Mouse (Mus musculus) heart, embryonic 10.5 days (tissue): Measurements from ENCODE around the gene Timm44. TPM values are rescaled to one million over a fixed set of nuclear protein-coding genes. Genes with fewer than 3 reads are reported as not detected.

Experiments
- DNase-seq: peaks from one replicate; pipeline ENCODE4 v3.0.0-alpha.2; 2017; ENCODE audit warnings: low spot score
- H3K27ac ChIP-seq: fragments of 300-500 bp; sonication (generic); 2 replicates; pipeline ENCODE4 v1.5.1; 2016; ENCODE audit warnings: mild to moderate bottlenecking
- H3K27me3 ChIP-seq: fragments of 300-500 bp; sonication (generic); 2 replicates; pipeline ENCODE4 v1.6.1; 2016; ENCODE audit warnings: mild to moderate bottlenecking; ENCODE audit not compliant: poor library complexity, insufficient read depth, severe bottlenecking
- H3K36me3 ChIP-seq: fragments of 300-500 bp; sonication (generic); 2 replicates; pipeline ENCODE4 v1.6.1; 2016; ENCODE audit warnings: mild to moderate bottlenecking, moderate library complexity
- H3K4me1 ChIP-seq: fragments of 300-500 bp; sonication (generic); 2 replicates; pipeline ENCODE4 v1.6.1; 2016; ENCODE audit warnings: mild to moderate bottlenecking
- H3K4me3 ChIP-seq: fragments of 300-500 bp; sonication (generic); 2 replicates; pipeline ENCODE4 v1.5.1; 2016; ENCODE audit warnings: mild to moderate bottlenecking, moderate library complexity
- H3K9me3 ChIP-seq: fragments of 300-500 bp; sonication (generic); 2 replicates; pipeline ENCODE4 v1.6.1; 2016; ENCODE audit warnings: mild to moderate bottlenecking, moderate library complexity
- WGBS: fragments of 180-500 bp; shearing (Covaris S2); methylation state at CpG from one replicate; pipeline ENCODE4 v1.1.7; 2016; 5-methylcytosine and 5-hydroxymethylcytosine counted together
- polyA plus RNA-seq: library from polyadenylated mRNA; unstranded; fragments of >200 nt; fragmentation: Nextera tagmentation; extraction: Ambion mirVana; gene quantifications from 2 replicates; pipeline ENCODE4 v1.2.1, GENCODE M21; 2016

Gene Timm44
- polyA plus RNA-seq, 1 experiment from 2014 or later = 70.2 TPM

DNA sequence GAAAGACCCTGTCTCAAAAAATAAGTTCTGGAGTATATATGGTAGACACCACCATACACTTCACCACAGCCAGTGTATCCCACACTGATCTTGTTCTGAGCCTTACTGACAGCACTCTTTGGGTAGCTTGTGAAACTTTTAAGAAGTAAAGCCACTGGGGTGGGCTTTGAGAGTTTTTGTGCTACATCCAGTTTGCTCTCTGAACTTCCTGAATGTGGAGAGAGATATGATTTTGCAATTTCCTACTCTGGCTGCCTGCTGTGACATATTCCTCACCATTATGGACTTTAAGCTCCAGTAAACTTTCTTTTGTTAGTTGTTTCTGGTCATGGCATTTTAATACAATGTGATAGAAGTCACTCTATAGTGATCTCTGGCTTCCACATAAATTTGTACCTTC is 36.4 kb upstream of the Timm44 start:
- no peaks in the 10 kb centered on the region for H3K27me3 ChIP-seq
- H3K4me1 ChIP-seq = no peaks in the 10 kb centered on the region
- no peaks in the 10 kb centered on the region for H3K9me3 ChIP-seq
- H3K4me3 ChIP-seq = no peak overlapping the region
- peaks cover 49% of the 10 kb centered on the region for H3K36me3 ChIP-seq
- DNase-seq = no peak
- no peak overlapping the region for H3K27ac ChIP-seq

DNA sequence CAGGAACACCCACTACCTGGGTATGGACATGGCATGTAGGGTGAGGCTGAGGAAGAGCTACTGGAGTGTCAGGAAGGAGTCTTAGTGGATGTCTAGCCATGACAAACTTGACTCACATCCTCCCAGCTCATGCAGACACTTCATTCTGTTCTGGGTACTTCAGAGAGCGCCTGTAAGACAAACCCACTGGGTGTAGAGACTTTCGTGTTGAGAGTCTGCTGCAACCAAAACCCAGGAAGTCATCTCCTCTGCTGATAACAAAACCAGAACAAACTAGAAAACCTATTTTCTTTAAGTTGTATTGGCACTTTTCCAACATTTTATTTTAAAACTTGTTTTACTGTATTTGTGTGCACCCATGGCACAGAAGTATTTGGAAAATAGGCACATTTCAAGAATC is 30.1 kb upstream of the Timm44 start:
- no peak for DNase-seq
- H3K27me3 ChIP-seq = no peaks in the 10 kb centered on the region
- peaks cover 97% of the 10 kb centered on the region for H3K36me3 ChIP-seq
- H3K9me3 ChIP-seq = no peaks in the 10 kb centered on the region
- 77% methylated on average over 2 of the region's 2 CpGs for WGBS
- no peak overlapping the region for H3K4me3 ChIP-seq
- H3K4me1 ChIP-seq = no peaks in the 10 kb centered on the region
- H3K27ac ChIP-seq = no peak overlapping the region

DNA sequence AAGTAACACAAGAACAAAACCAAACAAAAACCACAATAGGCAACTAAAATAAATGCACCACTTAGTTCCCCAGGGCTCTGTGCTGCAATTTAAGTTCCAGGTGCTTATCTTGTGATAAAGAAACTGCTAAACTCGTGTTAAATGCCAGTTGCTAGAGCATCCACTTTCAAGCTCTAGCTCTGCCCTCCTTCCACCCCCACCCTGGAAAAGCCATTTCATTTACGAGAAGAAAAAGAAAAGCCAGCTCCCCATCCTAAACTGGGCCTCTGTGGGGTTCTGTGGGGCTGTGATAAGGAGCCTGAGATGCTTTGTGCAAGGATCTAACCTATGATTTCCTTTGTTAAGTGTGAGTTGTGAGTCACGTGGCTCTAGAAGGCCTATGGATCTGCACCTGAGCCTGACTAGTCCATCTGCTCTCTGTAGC is 28.4 kb upstream of the Timm44 start:
- H3K36me3 ChIP-seq = peaks cover 96% of the 10 kb centered on the region

DNA sequence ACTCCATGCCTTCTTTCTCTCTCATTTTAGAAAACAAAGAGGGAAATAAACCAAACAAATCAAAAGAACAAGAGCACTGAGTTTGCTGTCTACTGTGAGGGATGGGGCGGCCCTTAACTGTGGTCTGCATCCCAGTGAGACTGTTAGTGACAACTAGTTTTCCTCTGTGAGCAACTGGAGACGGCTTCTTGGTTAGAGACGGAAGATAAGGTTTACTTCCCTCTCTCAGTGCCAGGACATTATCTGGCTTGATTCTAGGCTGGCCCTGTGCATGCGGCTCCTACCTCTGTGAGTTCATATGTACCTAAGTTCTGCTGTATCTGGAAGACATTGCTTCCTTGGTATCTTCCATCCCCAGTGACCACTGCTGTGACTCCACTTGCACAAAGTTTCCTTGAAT is 22.1 kb upstream of the Timm44 start:
- WGBS = 79% methylated on average over 4 of the region's 4 CpGs
- no peaks in the 10 kb centered on the region for H3K4me1 ChIP-seq
- H3K27me3 ChIP-seq = no peaks in the 10 kb centered on the region
- no peaks in the 10 kb centered on the region for H3K9me3 ChIP-seq
- peaks cover 93% of the 10 kb centered on the region for H3K36me3 ChIP-seq
- no peak for DNase-seq
- H3K4me3 ChIP-seq = no peak overlapping the region
- no peak overlapping the region for H3K27ac ChIP-seq

More for the DNA sequence above, 28.4 kb upstream of the Timm44 start:
- 61% methylated on average over 3 of the region's 3 CpGs for WGBS
- Histone ChIP-seq H3K4me3 (no peak overlapping the region), H3K9me3 (no peaks in the 10 kb centered on the region), H3K4me1 (no peaks in the 10 kb centered on the region), H3K27me3 (no peaks in the 10 kb centered on the region), H3K27ac (no peak overlapping the region)
- no peak for DNase-seq

DNA sequence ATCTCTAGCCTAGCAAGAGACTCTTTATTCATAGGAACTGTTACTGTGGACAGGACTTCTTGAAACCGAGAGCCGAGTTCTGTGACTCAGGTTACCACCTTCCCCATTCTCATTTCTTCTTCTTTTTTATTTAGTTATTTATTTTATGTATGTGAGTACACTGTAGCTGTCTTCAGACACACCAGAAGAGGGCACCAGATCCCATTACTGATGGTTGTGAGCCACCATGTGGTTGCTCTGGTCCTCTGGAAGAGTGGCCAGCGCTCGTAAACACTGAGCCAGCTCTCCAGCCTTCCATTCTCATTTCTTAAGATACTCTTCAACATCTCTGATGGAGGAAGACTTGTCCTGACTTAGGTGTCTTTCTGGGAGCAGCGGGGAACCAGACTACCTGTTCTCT is 17.0 kb upstream of the Timm44 start:
- Histone ChIP-seq H3K27ac (no peak overlapping the region), H3K4me3 (no peak overlapping the region), H3K4me1 (no peaks in the 10 kb centered on the region), H3K9me3 (no peaks in the 10 kb centered on the region), H3K36me3 (peaks cover 94% of the 10 kb centered on the region), H3K27me3 (no peaks in the 10 kb centered on the region)
- DNase-seq = no peak
- 89% methylated on average over 5 of the region's 5 CpGs for WGBS

DNA sequence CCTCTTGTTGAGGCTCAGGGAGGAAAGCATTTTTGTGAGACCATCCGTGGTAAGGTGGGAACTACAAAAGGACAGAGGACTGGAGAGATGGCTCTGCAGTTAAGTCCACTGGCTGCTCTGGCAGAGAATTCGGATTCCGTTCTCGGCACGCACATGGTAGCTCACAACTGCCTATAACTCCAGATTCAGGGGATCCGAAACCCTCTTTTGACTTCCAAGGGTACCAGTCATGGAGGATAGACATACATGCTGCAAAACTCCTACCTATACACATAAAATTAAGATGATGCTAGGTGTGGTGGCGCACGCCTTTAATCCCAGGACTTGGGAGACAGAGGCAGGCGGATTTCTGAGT is 375 bp upstream of the Timm44 start:
- no peaks in the 10 kb centered on the region for H3K9me3 ChIP-seq
- peaks cover 27% of the 10 kb centered on the region for H3K36me3 ChIP-seq
- 0 out of 2 replicates have a peak, but pooled peaks cover 10% of the 10 kb centered on the region for H3K4me1 ChIP-seq
- WGBS = 26% methylated on average over 9 of the region's 9 CpGs
- peak overlapping the region; percentile 81 for H3K4me3 ChIP-seq
- H3K27ac ChIP-seq = peak overlapping the region; percentile 93
- DNase-seq = no peak
- H3K27me3 ChIP-seq = no peaks in the 10 kb centered on the region

DNA sequence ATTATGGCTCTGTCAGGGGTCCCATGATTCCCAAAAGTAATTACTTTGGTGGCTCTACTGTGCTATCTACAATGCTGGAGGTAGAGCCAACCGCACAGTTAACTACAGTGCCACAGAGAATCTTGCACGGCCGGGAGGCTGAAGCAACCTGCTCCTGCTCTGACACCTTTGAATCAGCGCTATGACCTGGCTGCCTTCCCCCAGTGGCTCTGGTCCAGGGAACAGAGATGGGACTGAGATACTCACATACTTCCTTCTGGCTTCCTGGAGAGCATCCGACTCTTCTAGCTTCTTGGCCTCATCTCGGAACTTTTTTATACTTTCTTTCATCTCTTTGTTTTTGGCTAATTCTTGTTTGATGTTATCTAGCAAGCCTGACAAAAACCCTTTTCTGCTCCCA is 6.1 kb downstream of the Timm44 start:
- DNase-seq = no peak
- H3K36me3 ChIP-seq = peaks cover 90% of the 10 kb centered on the region
- no peak overlapping the region for H3K27ac ChIP-seq
- no peaks in the 10 kb centered on the region for H3K27me3 ChIP-seq
- H3K4me3 ChIP-seq = no peak overlapping the region
- 90% methylated on average over 6 of the region's 6 CpGs for WGBS
- 0 out of 2 replicates have a peak, but pooled peaks cover 2% of the 10 kb centered on the region for H3K4me1 ChIP-seq
- no peaks in the 10 kb centered on the region for H3K9me3 ChIP-seq

DNA sequence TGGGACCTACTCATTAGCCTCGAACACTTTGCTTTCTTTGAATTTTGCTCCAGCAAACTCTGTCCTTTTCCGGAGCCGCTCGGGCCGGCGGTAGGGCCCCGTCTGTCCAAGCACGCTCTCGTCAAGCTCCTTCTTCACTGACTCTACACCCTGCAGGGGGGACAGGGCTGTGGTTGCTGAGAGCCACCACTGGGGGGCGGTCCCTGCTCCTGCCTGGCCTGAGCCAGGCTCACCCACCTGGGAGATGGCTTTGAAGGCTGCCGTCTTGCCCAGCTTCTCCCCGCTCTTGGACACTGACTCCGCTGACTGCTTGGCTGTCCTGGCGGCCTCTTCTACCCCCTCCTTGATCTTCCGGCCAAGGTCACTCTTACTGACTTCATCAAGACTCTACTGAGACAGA is 8.1 kb downstream of the Timm44 start:
- no peaks in the 10 kb centered on the region for H3K9me3 ChIP-seq
- H3K27ac ChIP-seq = no peak overlapping the region
- H3K36me3 ChIP-seq = peaks cover 95% of the 10 kb centered on the region
- no peak overlapping the region for H3K4me3 ChIP-seq
- no peaks in the 10 kb centered on the region for H3K4me1 ChIP-seq
- no peaks in the 10 kb centered on the region for H3K27me3 ChIP-seq
- DNase-seq = no peak
- WGBS = 75% methylated on average over 15 of the region's 15 CpGs

DNA sequence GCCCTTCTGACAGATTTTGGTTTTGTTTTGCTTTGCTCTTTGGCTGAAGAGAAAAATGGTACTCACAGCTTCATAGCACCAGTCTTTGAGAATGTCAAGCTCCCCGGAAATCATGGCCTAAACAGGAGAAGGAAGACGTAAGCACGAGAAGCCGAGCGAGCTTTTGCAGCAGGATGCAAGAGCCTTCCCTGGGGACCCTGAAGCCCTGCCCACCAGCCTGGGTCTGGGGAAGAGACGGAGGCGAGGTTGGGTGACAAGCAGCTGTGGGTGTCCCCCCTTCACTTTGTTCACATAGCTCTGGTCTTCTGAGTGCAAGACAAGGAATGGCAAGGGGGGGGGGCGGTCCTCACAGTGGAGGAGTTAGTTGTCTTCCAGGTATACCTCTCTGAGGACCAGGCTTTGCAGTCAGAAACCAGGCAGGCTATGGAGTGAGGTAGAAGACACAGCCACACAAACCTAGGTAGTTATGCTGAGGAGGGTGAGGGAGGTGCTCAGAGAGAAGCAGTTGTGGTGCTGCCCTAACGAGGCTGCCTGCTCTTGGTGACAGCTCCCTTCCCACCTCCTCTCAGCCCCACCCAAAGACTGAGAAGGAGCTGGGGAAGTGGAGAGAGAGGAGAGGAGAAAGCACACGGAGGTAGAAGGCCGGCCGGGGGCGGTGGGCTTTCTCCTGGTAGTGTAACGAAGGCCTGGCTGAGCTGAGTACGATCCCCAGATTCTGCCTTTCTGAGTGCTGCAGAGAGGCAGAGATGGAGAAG is 10.4 kb downstream of the Timm44 start:
- Histone ChIP-seq H3K27ac (no peak overlapping the region), H3K27me3 (no peaks in the 10 kb centered on the region), H3K4me1 (no peaks in the 10 kb centered on the region), H3K9me3 (no peaks in the 10 kb centered on the region), H3K36me3 (peaks cover 98% of the 10 kb centered on the region), H3K4me3 (no peak overlapping the region)
- DNase-seq = no peak
- WGBS = 92% methylated on average over 15 of the region's 15 CpGs

DNA sequence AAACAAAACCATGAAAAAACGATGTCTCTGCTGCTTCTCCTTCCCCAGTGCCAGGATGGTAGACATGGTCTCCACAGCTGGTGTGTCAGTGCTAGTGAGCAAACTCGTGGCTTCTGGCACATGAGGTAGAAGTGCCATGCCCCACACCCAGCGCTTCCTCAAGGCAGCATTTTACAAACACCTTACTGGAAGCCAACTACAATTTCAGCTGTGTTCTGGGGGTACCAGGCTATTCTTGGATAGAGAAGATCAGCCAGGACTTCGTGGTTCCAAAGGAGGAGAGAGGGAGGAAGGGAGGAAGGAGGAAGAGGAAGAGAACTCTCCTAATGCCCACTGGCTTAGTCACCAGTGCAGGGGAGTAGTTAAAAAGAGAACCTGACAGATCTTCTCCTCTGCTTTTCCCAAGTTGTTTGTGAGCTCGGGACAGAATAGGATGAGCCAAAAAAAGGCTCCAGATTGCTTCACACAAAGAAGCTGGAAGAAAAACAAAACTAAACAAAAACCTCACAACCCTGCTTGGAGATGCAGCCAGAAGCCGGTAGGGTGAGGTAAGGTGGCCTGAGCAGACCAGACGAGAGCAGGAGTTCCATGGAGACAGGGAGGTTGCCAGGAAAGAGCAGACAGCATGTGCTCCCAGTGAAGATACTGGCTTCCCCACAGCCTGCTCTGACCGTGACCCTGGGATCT is 12.5 kb downstream of the Timm44 start:
- no peak for DNase-seq
- Histone ChIP-seq H3K4me1 (peaks cover 14% of the 10 kb centered on the region), H3K4me3 (no peak overlapping the region), H3K27ac (no peak overlapping the region), H3K27me3 (no peaks in the 10 kb centered on the region), H3K9me3 (no peaks in the 10 kb centered on the region), H3K36me3 (peaks cover 85% of the 10 kb centered on the region)
- WGBS = 84% methylated on average over 8 of the region's 8 CpGs

DNA sequence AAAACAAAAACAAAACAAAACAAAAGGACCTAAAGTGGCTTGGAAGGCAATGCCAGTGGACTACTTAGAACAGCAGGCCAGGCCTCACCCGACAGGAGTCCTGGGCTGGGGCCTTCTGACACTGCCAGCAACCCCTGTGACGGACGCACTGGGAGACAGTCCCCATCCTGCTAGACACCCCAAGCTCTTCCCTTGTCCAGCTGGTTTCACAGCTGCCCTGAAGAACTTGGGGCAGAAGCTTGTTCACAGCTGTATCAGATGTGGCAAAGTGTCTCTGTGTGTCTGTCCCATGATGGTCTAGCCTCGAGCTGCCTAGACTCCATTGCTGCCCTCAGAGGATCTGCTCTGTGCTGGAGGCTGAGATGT is 15.9 kb downstream of the Timm44 start:
- WGBS = 79% methylated on average over 4 of the region's 4 CpGs
- H3K4me3 ChIP-seq = no peak overlapping the region
- no peak for DNase-seq

DNA sequence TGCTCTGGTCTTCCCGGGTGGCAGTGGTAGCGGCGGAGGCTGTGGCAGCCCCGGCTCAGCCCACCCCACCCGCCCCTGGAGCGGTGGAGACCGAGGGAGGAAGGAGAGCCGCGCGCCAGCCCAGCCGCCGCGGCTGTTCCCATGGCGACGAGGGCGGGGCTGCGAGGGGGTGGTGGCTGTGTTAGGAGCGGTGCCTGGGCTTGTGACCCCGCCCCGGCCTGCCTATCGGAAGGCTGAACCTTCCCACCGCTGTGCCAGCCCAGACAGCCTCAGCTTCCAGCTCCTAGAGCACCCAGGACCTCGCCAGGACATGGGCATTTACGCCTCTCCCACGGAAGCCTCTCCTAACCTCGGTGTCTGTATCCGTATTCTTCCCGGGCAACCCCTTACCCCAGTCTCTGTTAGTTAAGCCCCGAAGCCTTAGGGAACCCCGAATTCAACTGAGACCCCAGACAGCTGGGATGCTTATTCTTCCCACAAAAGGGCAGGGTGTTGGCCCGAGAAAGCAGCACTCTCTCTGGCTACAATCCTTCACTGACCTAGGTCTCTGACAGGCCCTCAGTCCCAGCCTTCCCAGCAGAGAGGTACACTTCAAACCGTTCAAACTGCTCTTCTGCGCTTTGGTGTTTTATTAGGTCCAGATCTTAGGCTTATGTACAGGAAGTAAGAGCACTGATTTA is 16.4 kb downstream of the Timm44 start, which contains the start of gene Ctxn1:
Ctxn1 (minus strand) TSS at position 150 of the 680 bp plus-strand sequence.
- H3K27me3 ChIP-seq = no peaks in the 10 kb centered on the region
- H3K36me3 ChIP-seq = peaks cover 80% of the 10 kb centered on the region
- H3K4me3 ChIP-seq = peak within 1 kb of the TSS; percentile 85
- peak; percentile 97 for DNase-seq
- WGBS = 7% methylated on average over 33 of the region's 33 CpGs
- H3K27ac ChIP-seq = peak within 1 kb of the TSS; percentile 92
- no peaks in the 10 kb centered on the region for H3K9me3 ChIP-seq
- H3K4me1 ChIP-seq = peaks cover 31% of the 10 kb centered on the region

More for the DNA sequence above, 15.9 kb downstream of the Timm44 start:
- Histone ChIP-seq H3K27ac (no peak overlapping the region), H3K4me1 (peaks cover 29% of the 10 kb centered on the region), H3K36me3 (peaks cover 80% of the 10 kb centered on the region), H3K9me3 (no peaks in the 10 kb centered on the region), H3K27me3 (no peaks in the 10 kb centered on the region)

DNA sequence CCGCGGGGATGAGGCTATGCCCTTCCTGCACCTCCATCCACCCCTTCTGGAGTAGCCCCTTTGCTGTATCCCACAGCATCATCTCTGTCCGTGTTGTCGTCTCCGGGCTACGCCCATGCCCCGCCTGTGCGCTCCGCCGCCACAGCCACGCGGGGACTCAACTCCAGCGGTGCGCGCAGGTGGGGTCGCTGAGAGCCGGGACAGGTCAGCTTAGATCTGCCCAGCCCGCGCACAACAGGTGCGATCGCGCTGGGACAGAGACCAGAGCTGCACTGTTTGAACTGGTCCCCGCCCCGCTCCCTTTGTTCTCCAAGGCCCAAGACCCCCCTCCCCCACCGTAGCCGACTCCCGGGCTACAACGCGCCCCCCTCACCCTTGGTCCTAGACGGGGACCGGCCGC is 17.0 kb downstream of the Timm44 start:
- Histone ChIP-seq H3K4me3 (peak overlapping the region; percentile 85), H3K36me3 (peaks cover 76% of the 10 kb centered on the region), H3K27me3 (no peaks in the 10 kb centered on the region), H3K9me3 (no peaks in the 10 kb centered on the region), H3K4me1 (peaks cover 37% of the 10 kb centered on the region), H3K27ac (peak overlapping the region; percentile 92)
- under 1% methylated on average over 32 of the region's 32 CpGs for WGBS
- peak; percentile 85 for DNase-seq
